Mouse (Mus musculus): ENCODE measurements at regions not wholly inside any gene's neighbourhood (a gene's known extent, or its start where the extent isn't known, plus 50 kb on each side); places are given as distances from the start of the nearest gene placed in this dataset.

- no peak for TF ChIP-seq CTCF (IDR thresholded peaks at IDR 0.05)
- TF ChIP-seq POLR2A (IDR thresholded peaks at IDR 0.05; ENCODE audit: insufficient read depth, low read depth, low read length) = no peak
- TF ChIP-seq EP300 (IDR thresholded peaks at IDR 0.05; ENCODE audit: insufficient read depth, low read depth, low read length) = no peak
Measured at GRCm38 (mm10) chr14:23146981-23147380, 867.3 kb downstream of the Kcnma1 start.
